Mouse (Mus musculus) frontal cortex, postnatal 36 days (tissue): ENCODE results near the gene Polr3b.

ENCODE experiments used
- DNase-seq, 2 experiments: peaks; one replicate each; pipeline ENCODE4 v3.0.0; 2022; ENCODE audit warnings: low spot score in 2 of 2

Gene Polr3b

DNA sequence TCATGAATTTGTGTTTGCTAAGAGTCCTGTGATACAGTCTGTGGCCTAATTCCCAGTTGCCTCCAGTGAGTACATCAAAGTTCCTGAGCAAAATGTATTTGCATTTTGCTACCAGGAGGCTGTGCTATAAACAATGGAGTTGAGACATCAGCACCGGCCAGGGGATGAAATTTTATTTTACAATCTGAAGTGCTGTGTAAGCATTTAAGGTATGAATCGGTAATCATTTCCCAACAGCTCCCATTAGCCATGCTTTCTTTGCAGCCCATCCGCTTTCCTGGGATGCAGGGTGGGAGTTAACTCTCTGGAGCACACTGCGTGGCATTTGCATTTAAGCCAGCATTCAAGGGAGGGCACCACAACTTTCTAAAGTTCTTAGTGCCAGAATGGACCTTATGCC, 88.1 kb downstream of the Polr3b start:
- DNase-seq = no peak

DNA sequence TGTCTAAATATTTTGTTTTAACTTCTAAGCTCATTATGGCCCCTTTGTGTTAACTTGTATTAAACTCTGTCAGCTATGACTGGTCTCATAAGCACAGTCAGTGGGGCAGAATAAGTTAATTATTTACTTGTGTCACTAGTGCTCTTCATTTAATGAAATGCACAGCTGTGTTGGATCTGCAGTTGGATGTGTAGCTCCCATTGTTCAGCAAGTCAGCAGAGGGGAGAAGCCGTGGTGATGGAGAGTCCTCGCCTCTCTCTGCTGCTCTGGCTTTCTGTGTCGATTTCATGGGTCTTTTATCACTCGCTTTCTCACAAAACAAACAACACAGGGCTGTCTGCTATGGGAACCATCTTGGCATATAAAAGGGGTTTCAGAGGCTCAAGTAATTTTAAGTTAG, 88.7 kb downstream of the Polr3b start:
- no peak for DNase-seq

DNA sequence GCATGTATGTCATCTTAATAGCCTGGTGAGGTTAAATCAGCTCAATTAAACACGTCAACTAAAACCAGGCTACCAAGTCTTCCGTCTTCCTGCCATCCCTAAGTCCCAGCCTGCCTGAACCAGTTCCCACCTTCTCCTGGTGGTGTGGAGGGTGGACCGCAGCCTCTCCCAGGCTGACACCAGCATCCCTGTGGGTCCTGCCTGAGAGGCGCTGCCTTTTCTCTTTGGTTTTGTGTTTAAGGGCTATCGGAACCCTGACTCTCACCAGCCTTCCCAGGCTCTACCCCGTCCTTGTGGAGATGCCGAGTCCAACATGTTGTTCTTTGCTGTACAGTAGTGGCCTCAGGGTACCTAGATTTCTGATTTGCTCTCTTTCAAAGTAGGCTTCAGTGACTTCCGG, 89.4 kb downstream of the Polr3b start:
- no peak for DNase-seq

- DNase-seq = peak in 1 of 2 experiments; percentile 29
Observed at GRCm38 (mm10) chr10:84711940-84712339, 89.8 kb downstream of the Polr3b start.

DNA sequence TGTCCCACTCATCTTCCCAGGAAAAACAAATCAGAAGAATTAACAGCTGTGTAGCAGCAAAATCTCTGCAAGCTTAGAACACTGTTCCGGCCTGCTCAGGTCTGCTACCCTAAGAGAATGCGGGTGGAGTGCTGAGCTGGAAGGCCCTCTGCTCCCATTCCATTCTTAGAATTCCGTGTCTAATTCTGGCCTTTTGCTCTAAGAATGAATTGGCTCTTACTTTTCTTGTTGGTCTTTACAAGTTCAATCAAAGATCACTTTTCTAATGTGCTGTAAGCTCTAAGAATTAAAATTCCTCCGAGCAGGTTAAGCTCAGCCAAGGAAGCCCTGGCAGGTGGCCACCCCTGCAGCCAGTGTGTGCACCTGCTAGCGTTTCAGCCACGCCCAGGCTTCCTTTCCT, 90.4 kb downstream of the Polr3b start:
- no peak for DNase-seq

DNA sequence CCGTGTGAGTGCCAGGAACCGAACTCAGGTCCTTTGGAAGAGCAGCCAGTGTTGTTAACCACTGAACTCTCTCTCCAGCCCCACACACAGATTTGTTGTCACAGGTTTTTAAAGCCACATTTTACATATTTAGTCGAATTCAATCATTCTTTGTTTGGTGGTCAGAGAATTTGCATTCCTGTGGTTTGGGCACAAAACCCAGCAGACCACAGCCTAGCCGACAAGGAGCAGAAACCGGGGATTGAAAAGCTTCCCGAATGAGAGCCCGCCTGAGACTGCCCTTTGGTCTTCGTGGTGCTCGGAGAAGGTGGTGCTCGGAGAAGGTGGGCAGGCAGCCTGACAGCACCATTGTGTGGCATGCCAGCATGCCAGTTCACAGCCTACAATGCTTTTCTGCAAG, 91.0 kb downstream of the Polr3b start:
- no peak for DNase-seq

- no peak for DNase-seq
Observed at GRCm38 (mm10) chr10:84715639-84716038, 93.5 kb downstream of the Polr3b start.

DNA sequence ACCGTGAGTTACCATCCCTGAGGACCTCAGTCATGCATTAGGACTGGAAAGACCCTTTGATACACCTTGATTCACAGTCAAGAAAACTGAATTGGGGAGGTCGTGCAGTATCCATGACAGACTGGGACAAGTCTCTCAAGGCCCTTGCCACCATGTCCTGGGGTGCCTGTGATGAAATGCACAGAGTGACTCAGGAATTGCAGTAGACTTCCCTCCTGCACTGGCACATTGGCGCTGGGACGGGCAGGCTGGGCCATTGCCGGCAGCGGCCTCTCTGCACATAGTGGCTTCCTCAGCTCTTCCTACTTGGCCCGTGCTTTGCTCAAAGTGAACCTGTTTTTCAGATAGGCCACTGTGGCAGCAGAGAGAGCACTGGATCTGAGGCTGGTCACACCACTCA, 94.5 kb downstream of the Polr3b start:
- DNase-seq = no peak

- no peak for DNase-seq
Observed at GRCm38 (mm10) chr10:84722711-84723110, 100.6 kb downstream of the Polr3b start.

GRCm38 (mm10) chr10:84727005-84727404, 104.9 kb downstream of the Polr3b start:
- DNase-seq = peak in 1 of 2 experiments; percentile 10

DNA sequence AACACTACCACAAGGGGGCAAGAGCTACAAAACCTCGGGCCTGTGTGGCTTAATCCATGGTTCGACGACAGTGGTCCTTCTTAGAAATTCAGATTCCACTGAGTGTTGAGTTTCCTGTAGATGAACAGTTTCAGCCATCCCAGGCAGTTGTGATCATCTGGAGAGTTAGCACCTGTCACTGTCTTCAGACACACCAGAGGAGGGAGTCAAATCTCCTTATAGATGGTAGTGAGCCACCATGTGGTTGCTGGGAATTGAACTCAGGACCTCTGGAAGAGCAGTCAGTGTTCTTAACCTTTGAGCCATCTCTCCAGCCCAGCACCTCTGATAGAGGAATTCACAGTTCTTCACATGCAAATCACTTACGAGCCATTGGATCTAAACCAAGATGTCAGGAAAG, 105.7 kb downstream of the Polr3b start:
- DNase-seq = no peak

- no peak for DNase-seq
Observed at GRCm38 (mm10) chr10:84730078-84730477, 108.0 kb downstream of the Polr3b start.

GRCm38 (mm10) chr10:84730956-84731355, 108.9 kb downstream of the Polr3b start:
- DNase-seq = no peak

DNA sequence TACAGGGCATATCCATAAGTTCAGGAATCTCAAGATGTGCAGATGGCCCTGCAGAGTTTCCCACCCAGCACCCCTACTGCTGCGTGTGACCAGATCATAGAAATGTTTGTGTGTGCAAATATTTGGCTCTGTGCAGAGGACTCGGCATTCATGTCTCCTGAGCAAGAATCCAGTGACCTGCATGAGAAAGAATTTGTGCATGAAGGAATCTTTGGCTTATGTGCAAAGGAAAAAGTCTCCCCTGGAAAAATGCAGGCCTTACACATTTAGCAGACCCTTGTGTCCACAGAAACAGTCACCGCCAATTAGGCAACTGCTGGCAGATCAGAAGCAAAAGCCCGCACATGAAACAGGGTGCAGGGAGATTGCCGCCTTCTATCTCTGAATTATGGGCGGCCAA, 111.4 kb downstream of the Polr3b start:
- DNase-seq = no peak

GRCm38 (mm10) chr10:84754851-84755785, 133.0 kb downstream of the Polr3b start:
- DNase-seq = peak in 1 of 2 experiments; percentile 9

- peak; percentile 26 to 40 for DNase-seq
Observed at GRCm38 (mm10) chr10:84755786-84756203, 133.7 kb downstream of the Polr3b start, which contains the start of gene Rfx4. Rfx4 (plus strand) TSS chr10:84756062.

GRCm38 (mm10) chr10:84756435-84757095, 134.5 kb downstream of the Polr3b start:
- DNase-seq = no peak

GRCm38 (mm10) chr10:84757426-84758199, 135.5 kb downstream of the Polr3b start:
- DNase-seq = no peak

- DNase-seq = no peak
Observed at GRCm38 (mm10) chr10:84758200-84758468, 136.0 kb downstream of the Polr3b start.

- DNase-seq = no peak
Observed at GRCm38 (mm10) chr10:84758483-84759431, 136.7 kb downstream of the Polr3b start.

- DNase-seq = no peak
Observed at GRCm38 (mm10) chr10:84759511-84760117, 137.5 kb downstream of the Polr3b start.
